9 mouse cellular contexts compared by ENCODE assay signal in the genomic region with DNA sequence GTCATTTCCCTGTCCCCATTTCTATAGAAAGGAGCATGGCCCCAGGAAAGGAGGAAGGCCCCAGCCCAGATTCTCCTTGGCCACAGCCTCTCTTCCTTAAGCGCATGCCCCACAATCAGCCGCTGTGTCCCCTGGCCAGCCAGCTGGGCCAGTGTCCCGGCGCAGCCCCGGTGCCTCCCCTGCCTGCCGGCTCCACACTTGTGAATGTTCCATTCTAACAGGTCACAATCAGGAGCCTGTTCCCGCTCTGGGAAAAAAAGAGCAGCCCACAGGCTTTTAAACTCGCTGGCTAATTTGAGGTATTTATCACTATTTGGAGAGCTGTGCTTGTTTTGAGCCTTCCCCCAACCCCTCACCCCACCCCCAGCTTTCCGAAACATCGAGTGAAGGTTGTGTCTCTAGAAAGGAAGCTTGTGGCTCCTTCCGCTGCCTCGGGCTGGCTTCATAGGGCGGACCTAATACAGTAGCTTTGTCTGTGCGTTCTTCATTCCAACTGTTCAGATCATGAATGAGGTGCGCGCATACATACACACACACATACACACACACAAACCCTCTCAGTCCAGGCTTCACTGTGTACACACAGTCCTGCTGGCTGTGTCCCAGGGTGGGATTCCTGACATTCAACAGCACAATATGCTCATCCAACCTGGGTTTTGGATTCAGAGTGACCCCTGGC.
DNase-seq lines count a peak whose midpoint lies in the region; ATAC-seq and TF ChIP-seq lines count a peak whose summit lies in the region.
"Had no signal": no experiment of that assay in that cellular context is flagged by ENCODE, and none has a peak within 500 bp of the region (broad histone marks: within the 10 kb centered on the region; RNA-seq: fewer than 3 reads in every experiment).

No protein-coding gene starts in this region.

- 56% methylated on average over 16 of the region's 16 CpGs for WGBS in lung, embryonic 14.5 days
- 34% methylated on average over 16 of the region's 16 CpGs for WGBS in embryonic facial prominence, embryonic 12.5 days

- DNase-seq in lung, embryonic 14.5 days, result peak; percentile 34
- DNase-seq in lung, postnatal 14 days, result no peak
- DNase-seq in layer of hippocampus, adult 18-20 months (ENCODE audit: low spot score in 2 of 2), result peak; percentile 46 to 57
- DNase-seq in right cerebral cortex, postnatal 10 days (ENCODE audit: low spot score in 2 of 2), result peak; percentile 85 to 89
- DNase-seq in cerebellum, postnatal 36 days, result no peak
- DNase-seq in cerebellum, postnatal 25 days, result no peak
- no peak for DNase-seq in urinary bladder, postnatal 4 days (ENCODE audit: low spot score in 2 of 2)
- DNase-seq: gastrocnemius, postnatal 36 days had no signal

- TF ChIP-seq CTCF in lung, embryonic 14.5 days (IDR thresholded peaks at IDR 0.05; ENCODE audit: low read depth), result no peak

- ATAC-seq in lung, embryonic 14.5 days (ENCODE audit: insufficient read depth), result peak; percentile 56; the same call in 1 of the 2 replicates
- ATAC-seq in embryonic facial prominence, embryonic 12.5 days (ENCODE audit: insufficient number of reproducible peaks, insufficient read depth, low FRiP score, low TSS enrichment), result no peak

- H3K4me2 ChIP-seq in lung, embryonic 14.5 days, result no peak overlapping the region
- no peak overlapping the region for H3K4me2 ChIP-seq in embryonic facial prominence, embryonic 12.5 days (replicated peaks)

- H3K9me3 ChIP-seq in lung, embryonic 14.5 days (ENCODE audit: low read depth, low read length), result no peaks in the 10 kb centered on the region
- H3K9me3 ChIP-seq in embryonic facial prominence, embryonic 12.5 days, result no peaks in the 10 kb centered on the region

- H3K4me1 ChIP-seq in lung, embryonic 14.5 days (ENCODE audit: insufficient read depth), result no peaks in the 10 kb centered on the region
- H3K4me1 ChIP-seq in embryonic facial prominence, embryonic 12.5 days, result peaks cover 11% of the 10 kb centered on the region; the same call in 1 of the 2 replicates

- no peak overlapping the region for H3K4me3 ChIP-seq in lung, embryonic 14.5 days (ENCODE audit: low read depth, low read length)
- H3K4me3 ChIP-seq in embryonic facial prominence, embryonic 12.5 days, result no peak overlapping the region

- H3K27ac ChIP-seq in lung, embryonic 14.5 days (ENCODE audit: low read depth), result no peak overlapping the region
- H3K27ac ChIP-seq in embryonic facial prominence, embryonic 12.5 days, result no peak overlapping the region; the same call in 1 of the 2 replicates

- H3K27me3 ChIP-seq in lung, embryonic 14.5 days (ENCODE audit: insufficient read depth, low read length), result no peaks in the 10 kb centered on the region
- no peaks in the 10 kb centered on the region for H3K27me3 ChIP-seq in embryonic facial prominence, embryonic 12.5 days

- no peaks in the 10 kb centered on the region for H3K36me3 ChIP-seq in lung, embryonic 14.5 days (ENCODE audit: insufficient read depth)
- H3K36me3 ChIP-seq in embryonic facial prominence, embryonic 12.5 days, result no peaks in the 10 kb centered on the region

- H3K9ac ChIP-seq in lung, embryonic 14.5 days, result no peak overlapping the region
- peak overlapping the region; percentile 16; the same call in 1 of the 2 replicates for H3K9ac ChIP-seq in embryonic facial prominence, embryonic 12.5 days

Comparison
In these comparisons a context has a peak if more than half of its experiments do, and no peak if none do; other contexts are left out.
1. DNase-seq: peak in lung, embryonic 14.5 days (single experiment), layer of hippocampus, adult 18-20 months (2 of 2) and right cerebral cortex, postnatal 10 days (2 of 2); none in lung, postnatal 14 days (single experiment), cerebellum, postnatal 36 days (0 of 2), cerebellum, postnatal 25 days (0 of 2) and urinary bladder, postnatal 4 days (0 of 2).